Mouse (Mus musculus) liver, postnatal 0 days (tissue): ENCODE measurements around the gene 1700029P11Rik.

Experiments used
- CTCF ChIP-seq: sonication (generic); IDR thresholded peaks from 2 replicates; pipeline ENCODE4 v1.5.1; 2016; ENCODE audit warnings: antibody characterized with exemption, low read depth
- EP300 ChIP-seq: IDR thresholded peaks from 2 replicates; pipeline ENCODE4 v1.6.1; 2016; ENCODE audit warnings: antibody characterized with exemption, low read depth, mild to moderate bottlenecking

DNA sequence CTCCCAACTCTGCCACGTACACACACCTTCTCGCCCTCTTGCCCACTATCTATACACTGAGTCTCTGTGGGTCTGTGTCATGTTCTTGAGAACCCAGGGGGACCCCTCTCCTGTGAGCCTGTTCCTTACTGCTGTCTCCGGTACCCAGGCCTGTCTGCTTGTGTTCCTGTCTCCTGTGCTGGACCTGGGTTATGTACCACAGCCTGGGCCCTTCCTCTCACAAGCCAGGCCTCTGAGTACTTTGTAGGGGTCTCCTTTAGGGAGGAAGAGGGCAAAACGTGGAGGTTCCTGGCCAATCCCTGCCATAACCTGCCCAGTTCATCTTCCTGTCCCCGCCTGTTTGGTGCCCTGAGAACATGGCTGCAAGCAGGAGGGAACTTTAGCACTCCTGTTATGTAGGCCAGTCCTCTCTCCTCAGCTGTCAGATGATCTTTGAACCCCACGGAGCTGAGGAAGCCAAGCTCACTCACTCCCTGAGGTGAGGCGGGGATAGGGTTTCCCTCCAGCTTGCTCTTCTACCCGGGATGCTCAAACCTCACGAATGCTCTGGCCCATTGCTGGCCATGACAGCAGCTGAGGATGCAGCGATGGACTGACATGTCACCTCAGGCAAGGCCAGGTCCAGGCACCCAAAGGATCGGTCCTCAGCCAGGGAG, 30.7 kb upstream of the 1700029P11Rik start:
- TF ChIP-seq EP300 (no peak), CTCF (no peak)
